Mouse (Mus musculus) G1E (cell line): ENCODE results near the gene Rabepk.

ENCODE experiments used
- CTCF ChIP-seq: IDR thresholded peaks from 2 replicates; pipeline ENCODE4 v1.5.1; 2012; ENCODE audit warnings: low read depth, low read length, inconsistent platforms, mixed read lengths
- GATA1 ChIP-seq: IDR thresholded peaks from 2 replicates; pipeline ENCODE4 v1.6.1; 2012; ENCODE audit warnings: borderline replicate concordance, low read length, inconsistent platforms, mixed read lengths
- GATA2 ChIP-seq: IDR thresholded peaks from 2 replicates; pipeline ENCODE4 v1.6.1; 2012; ENCODE audit warnings: low read depth, low read length, inconsistent platforms, borderline replicate concordance
- TAL1 ChIP-seq: conservative IDR thresholded peaks from 2 replicates; pipeline ENCODE4 v1.6.1; 2012; ENCODE audit warnings: low read depth, low read length, inconsistent platforms, mixed read lengths

DNA sequence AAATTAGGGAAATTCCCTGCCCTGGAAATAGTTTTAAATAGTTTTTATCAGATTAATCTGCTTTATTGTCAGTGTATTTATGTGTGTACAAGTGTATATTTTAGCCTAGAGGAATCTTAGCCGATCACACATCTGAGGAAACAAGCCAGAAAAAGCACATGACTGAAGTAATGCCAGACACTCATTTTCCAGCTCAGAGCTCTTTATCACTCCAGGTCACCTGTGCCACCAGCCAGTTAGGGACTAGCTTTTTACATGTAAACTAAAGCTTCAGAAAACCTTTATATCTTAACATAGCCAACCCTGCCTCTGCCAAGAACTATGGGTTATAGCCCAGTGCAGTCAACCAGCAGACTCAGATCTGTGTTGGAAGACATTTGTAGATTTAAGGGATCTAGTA lies 5.1 kb upstream of the Rabepk start:
- TF ChIP-seq CTCF (no peak), TAL1 (peak; percentile 50; the same call in 1 of the 2 replicates), GATA1 (no peak), GATA2 (no peak)
